Mouse (Mus musculus) heart, adult 2 months (tissue): Measurements from ENCODE around the gene Fgf13. TPM values are rescaled to one million over a fixed set of nuclear protein-coding genes. Genes with fewer than 3 reads are reported as not detected.

Experiments
- DNase-seq, 2 experiments: peaks; one replicate each; pipeline ENCODE4 v3.0.0; 2021
- H3K27ac ChIP-seq: fragments of 200-600 bp; 2 replicates; pipeline ENCODE4 v1.8.1; 2022
- H3K27me3 ChIP-seq: fragments of 200-500 bp; 2 replicates; pipeline ENCODE4 v1.6.1; 2012; ENCODE audit warnings: mild to moderate bottlenecking, low read length, inconsistent platforms, mixed read lengths; ENCODE audit not compliant: control insufficient read depth, insufficient read depth
- H3K36me3 ChIP-seq: fragments of 200-500 bp; 2 replicates; pipeline ENCODE4 v1.6.1; 2012; ENCODE audit warnings: low read length, inconsistent platforms; ENCODE audit not compliant: control insufficient read depth, insufficient read depth
- H3K4me1 ChIP-seq: fragments of 200-500 bp; 2 replicates; pipeline ENCODE4 v1.6.1; 2011; ENCODE audit warnings: low read length; ENCODE audit not compliant: control insufficient read depth, insufficient read depth
- H3K4me3 ChIP-seq: fragments of 200-600 bp; 2 replicates; pipeline ENCODE4 v1.8.1; 2022
- H3K79me2 ChIP-seq: fragments of 200-500 bp; replicated peaks from 2 replicates; pipeline ENCODE4 v1.6.1; 2012; ENCODE audit warnings: mild to moderate bottlenecking, inconsistent platforms, low read length, moderate library complexity, mixed read lengths; ENCODE audit not compliant: control insufficient read depth, insufficient read depth
- H3K9ac ChIP-seq: fragments of 200-500 bp; 2 replicates; pipeline ENCODE4 v1.6.1; 2012; ENCODE audit warnings: low read depth, mild to moderate bottlenecking, control low read depth, inconsistent platforms, low read length, mixed read lengths
- CTCF ChIP-seq: fragments of 200-600 bp; IDR thresholded peaks from 2 replicates; pipeline ENCODE4 v1.8.1; 2022; ENCODE audit warnings: antibody characterized with exemption, mild to moderate bottlenecking, moderate library complexity
- EP300 ChIP-seq: fragments of 200-500 bp; IDR thresholded peaks from 2 replicates; pipeline ENCODE4 v1.6.1; 2011; ENCODE audit warnings: low read depth, low read length, control low read depth; ENCODE audit not compliant: insufficient read depth
- POLR2A ChIP-seq: fragments of 200-500 bp; IDR thresholded peaks from 2 replicates; pipeline ENCODE4 v1.6.1; 2011; ENCODE audit warnings: mild to moderate bottlenecking, low read depth, low read length, control low read depth; ENCODE audit not compliant: insufficient read depth
- WGBS: fragments of 180-500 bp; shearing (Covaris S2); methylation state at CpG from one replicate; pipeline ENCODE4 v1.1.7; 2018; 5-methylcytosine and 5-hydroxymethylcytosine counted together
- intact Hi-C: fragments of 180-260 bp; cut with DNase I; formaldehyde crosslinking; loops from one replicate; pipeline ENCODE4 v1.15.1; 2025
- polyA plus RNA-seq: library from polyadenylated mRNA; depleted of rRNA; stranded (reverse); fragments of >200 nt; gene quantifications from 2 replicates; pipeline ENCODE4 v1.2.3, GENCODE M21; 2012
- total RNA-seq, 2 experiments: library from RNA; stranded (reverse); gene quantifications; 2 replicates each; pipeline ENCODE4 v1.2.3; 2021

The Fgf13 gene
- total and polyA plus RNA-seq, 3 experiments: 35.6 to 129 (median 102) TPM

DNA sequence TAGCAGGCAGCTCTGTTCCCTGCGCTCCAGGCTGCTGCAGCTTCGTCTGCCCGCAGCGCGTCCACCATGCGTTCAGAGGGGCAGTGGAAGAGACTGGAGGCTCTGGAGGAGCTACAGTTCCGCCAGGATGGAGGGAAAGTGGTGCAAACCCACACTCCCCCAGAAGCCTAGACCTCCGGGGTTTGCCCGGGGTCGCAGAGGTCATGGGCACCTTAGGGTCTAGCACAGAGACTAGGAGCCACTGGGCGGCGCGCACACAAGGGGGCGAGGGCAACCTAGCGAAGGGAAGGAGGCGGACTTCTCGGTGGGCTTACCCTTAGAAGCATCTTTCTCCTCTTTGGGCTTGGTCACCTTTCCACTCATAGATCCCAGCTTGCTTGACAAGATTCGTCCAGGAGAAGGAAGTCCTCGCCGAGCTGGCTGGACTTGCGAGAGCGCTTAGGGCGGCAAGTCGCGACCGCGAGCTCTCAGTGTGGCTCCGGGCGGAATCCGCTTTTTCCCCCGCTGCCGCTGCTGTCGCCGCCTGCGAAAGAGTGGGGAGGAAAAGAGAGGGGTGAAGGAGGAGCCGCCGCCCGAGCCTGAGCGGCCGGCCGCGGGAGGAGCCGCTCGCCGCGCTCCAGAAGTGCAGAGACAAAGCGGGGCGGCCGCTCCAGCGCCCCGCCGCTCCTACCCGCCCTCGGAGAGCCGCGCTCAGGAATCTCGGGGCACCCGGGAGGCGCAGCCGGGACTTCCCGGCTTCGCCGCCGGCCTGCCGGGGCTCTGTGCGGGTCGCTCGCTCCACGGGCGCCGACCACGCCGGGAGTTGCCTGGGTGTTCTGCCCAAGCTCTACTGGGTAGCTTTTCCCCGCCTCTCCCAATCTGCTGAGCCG lies 811 bp downstream of the Fgf13 start:
- Histone ChIP-seq H3K27me3 (no peaks in the 10 kb centered on the region), H3K4me3 (peak overlapping the region; percentile 47), H3K27ac (peak overlapping the region; percentile 69), H3K4me1 (no peaks in the 10 kb centered on the region), H3K9ac (peak overlapping the region; percentile 74), H3K79me2 (no peaks in the 10 kb centered on the region), H3K36me3 (no peaks in the 10 kb centered on the region)
- DNase-seq: peak; percentile 28 to 49
- intact Hi-C loops: no loop called here
- WGBS: 16% methylated on average over 75 of the region's 75 CpGs
- TF ChIP-seq CTCF (peak; percentile 12; the same call in 1 of the 2 replicates), POLR2A (no peak), EP300 (no peak)

DNA sequence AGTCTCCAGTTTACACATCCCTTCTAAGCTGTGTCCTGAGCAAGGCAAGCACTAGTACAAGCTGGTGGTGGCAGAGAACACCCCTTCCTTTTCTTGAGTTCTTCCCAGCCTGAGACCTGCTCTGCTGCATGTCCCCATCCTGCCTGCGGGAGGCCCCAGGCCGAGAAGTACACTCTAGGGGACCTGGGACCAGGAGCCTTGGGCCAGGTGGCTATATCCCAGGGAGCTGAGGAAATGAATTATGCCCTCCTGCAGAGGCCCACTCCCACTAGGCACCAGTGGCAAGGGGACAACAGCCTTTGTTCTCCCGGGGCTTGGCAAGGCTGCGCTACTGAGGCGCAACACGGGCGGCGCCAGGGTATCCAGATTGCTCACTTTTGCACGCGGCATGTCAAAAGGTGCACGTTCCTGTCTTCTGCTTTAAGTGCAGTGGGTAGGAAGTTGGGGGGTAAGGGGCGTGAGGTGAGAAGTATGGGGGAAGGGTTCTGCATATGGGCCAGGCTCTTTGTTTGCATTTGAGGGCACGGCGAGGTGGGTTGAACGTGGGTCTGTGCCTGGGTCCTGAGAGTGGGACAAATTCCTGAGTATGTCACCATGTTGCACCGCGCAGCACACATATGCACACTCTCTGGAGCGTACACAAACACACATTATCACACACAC lies 1.7 kb downstream of the Fgf13 start:
- 0 out of 2 replicates have a peak overlapping the region, but pooled peaks have one; percentile 12 for H3K4me3 ChIP-seq
- peak overlapping the region; percentile 44 for H3K9ac ChIP-seq
- H3K36me3 ChIP-seq: no peaks in the 10 kb centered on the region
- peak; percentile 9 to 21 for DNase-seq
- TF ChIP-seq CTCF (peak; percentile 16; the same call in 1 of the 2 replicates), POLR2A (no peak)
- intact Hi-C loops: no loop called here
- H3K79me2 ChIP-seq: no peaks in the 10 kb centered on the region
- no peaks in the 10 kb centered on the region for H3K4me1 ChIP-seq
- 29% methylated on average over 18 of the region's 18 CpGs for WGBS
- H3K27ac ChIP-seq: no peak overlapping the region
- H3K27me3 ChIP-seq: no peaks in the 10 kb centered on the region

DNA sequence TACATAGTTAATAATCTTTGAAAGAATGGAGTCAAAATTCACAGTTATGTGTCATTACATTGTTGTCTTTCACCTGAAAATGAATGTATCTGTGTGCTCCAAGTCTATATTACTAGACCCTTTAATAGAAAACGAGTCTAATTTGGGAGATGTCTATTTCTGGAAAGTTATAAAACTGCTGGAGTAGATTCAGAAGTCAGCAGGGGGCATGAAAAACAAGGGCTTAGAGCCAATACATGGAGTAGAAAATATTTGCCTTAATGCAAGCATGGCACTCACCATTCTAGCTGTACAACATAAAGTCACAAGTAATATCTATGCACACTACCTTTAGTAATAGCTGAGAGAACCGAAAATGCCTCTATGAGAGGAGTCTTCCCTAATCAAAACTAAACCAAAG lies 19.9 kb downstream of the Fgf13 start:
- H3K27me3 ChIP-seq: no peaks in the 10 kb centered on the region
- WGBS: 51% methylated on average over 2 of the region's 2 CpGs
- H3K4me3 ChIP-seq: no peak overlapping the region
- TF ChIP-seq POLR2A (no peak), EP300 (no peak), CTCF (no peak)
- H3K36me3 ChIP-seq: no peaks in the 10 kb centered on the region
- H3K9ac ChIP-seq: no peak overlapping the region
- no peak overlapping the region for H3K27ac ChIP-seq
- no peak for DNase-seq
- no peaks in the 10 kb centered on the region for H3K79me2 ChIP-seq
- intact Hi-C loops: no loop called here
- no peaks in the 10 kb centered on the region for H3K4me1 ChIP-seq

DNA sequence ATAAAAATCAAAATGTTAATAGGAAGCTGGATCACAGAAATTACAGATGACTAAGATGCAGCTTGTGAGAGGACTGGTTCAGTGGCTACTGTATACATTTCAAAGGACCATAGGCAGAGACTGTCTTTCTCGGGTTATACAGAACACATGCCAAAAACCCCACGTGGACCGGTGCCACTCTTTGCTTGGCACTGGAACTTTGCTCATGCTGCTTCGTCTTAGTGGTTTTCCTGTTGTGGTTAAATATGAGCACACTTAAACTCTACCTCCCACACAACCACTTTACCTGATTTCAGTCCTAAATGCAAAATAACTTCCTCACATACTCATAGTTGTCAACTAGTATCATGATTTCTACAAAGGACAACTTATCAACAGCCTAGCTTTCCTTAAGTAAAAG lies 59.6 kb downstream of the Fgf13 start:
- Histone ChIP-seq H3K27me3 (no peaks in the 10 kb centered on the region), H3K4me3 (no peak overlapping the region), H3K36me3 (no peaks in the 10 kb centered on the region), H3K9ac (no peak overlapping the region), H3K27ac (no peak overlapping the region), H3K4me1 (no peaks in the 10 kb centered on the region), H3K79me2 (no peaks in the 10 kb centered on the region)
- 53% methylated on average over 4 of the region's 4 CpGs for WGBS
- intact Hi-C loops: no loop called here
- TF ChIP-seq CTCF: no peak
- no peak for TF ChIP-seq POLR2A
- TF ChIP-seq EP300: no peak
- no peak for DNase-seq

DNA sequence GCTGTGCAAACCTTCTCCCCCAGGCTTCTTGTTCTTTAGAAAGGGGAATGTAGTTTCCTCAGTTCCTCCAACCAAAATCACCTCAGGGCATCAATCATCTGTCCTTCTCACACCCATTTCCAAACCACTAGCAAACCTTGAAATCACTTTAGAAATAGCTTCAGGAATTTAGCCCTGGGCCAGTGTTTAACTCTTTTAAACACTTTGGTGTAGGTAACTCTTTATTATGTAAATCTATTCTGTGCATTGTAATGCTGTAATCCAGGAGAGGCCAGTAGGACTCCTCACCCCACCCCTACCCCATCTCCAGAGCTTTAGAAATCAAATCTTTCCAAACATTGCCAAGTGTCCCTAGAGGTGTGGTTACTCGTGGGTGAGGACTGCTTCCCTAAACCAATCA lies 74.5 kb downstream of the Fgf13 start:
- no peaks in the 10 kb centered on the region for H3K4me1 ChIP-seq
- intact Hi-C loops: no loop called here

DNA sequence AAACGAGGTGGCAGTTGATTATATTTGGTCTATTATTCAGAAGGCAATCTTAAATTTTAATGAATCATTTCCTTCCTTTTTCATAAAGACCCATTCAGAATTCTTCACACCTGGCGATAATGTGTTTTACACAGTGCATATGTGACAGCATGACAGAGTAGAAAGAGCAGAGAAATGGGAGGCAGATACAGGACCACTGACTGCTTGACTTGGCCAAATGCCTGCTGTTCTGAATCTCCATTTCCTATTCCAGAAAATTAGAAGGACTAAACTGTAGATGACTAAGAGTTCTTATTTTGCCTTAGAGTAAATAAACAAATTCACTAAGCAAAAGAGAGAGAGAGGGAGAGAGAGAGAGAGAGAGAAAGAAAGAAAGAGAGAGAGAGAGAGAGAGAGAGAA lies 82.4 kb downstream of the Fgf13 start:
- H3K27ac ChIP-seq: no peak overlapping the region
- 53% methylated on average over 2 of the region's 2 CpGs for WGBS

More for the DNA sequence above, 74.5 kb downstream of the Fgf13 start:
- no peak overlapping the region for H3K27ac ChIP-seq
- no peaks in the 10 kb centered on the region for H3K79me2 ChIP-seq
- no peaks in the 10 kb centered on the region for H3K27me3 ChIP-seq
- no peak for TF ChIP-seq EP300
- no peak for TF ChIP-seq CTCF
- no peak for TF ChIP-seq POLR2A
- H3K4me3 ChIP-seq: no peak overlapping the region
- 29% methylated on average over 1 of the region's 1 CpGs for WGBS
- H3K9ac ChIP-seq: no peak overlapping the region
- H3K36me3 ChIP-seq: no peaks in the 10 kb centered on the region
- no peak for DNase-seq

More for the DNA sequence above, 82.4 kb downstream of the Fgf13 start:
- Histone ChIP-seq H3K36me3 (no peaks in the 10 kb centered on the region), H3K79me2 (no peaks in the 10 kb centered on the region), H3K9ac (no peak overlapping the region), H3K4me1 (no peaks in the 10 kb centered on the region), H3K27me3 (no peaks in the 10 kb centered on the region), H3K4me3 (no peak overlapping the region)
- intact Hi-C loops: no loop called here
- no peak for TF ChIP-seq CTCF
- no peak for TF ChIP-seq POLR2A
- no peak for TF ChIP-seq EP300
- DNase-seq: no peak
